Mouse (Mus musculus) layer of hippocampus, postnatal 36 days (tissue): ENCODE measurements around the gene Relb. TPM values are rescaled to one million over a fixed set of nuclear protein-coding genes. Genes with fewer than 3 reads are reported as not detected.

Experiments
- DNase-seq, 2 experiments: peaks; one replicate each; pipeline ENCODE4 v3.0.0; 2022
- total RNA-seq, 2 experiments: library from RNA; stranded (reverse); gene quantifications; 2 replicates each; pipeline ENCODE4 v1.2.3; 2021

The Relb gene
- total RNA-seq: 10 to 100 TPM in 1 of 2 experiments, 1 to 10 TPM in 1; 7.3 to 10.2 TPM

GRCm38 (mm10) chr7:19629361-19629734 is at the start of gene Relb:
TSS of gene Relb (minus strand) at chr7:19629438.
- DNase-seq: peak; percentile 83 to 84

DNA sequence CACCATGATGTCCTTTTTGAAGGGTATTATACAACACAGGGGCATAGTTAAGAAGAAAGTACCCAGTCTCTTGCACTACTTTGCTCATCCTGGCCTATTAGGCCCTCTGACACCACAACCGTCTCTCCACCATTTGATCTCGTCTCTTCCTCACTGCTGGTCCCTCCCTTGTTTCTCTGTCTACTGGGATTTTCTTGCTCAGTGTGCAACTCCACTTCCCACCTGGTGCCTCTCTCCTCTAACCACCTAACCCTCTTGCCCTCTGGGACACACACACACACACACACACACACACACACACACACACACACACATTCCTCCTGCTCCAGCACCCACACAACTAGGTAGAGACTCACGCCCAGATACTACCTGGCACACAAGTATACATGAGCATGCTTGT is 49.7 kb upstream of the Relb start:
- DNase-seq: no peak

DNA sequence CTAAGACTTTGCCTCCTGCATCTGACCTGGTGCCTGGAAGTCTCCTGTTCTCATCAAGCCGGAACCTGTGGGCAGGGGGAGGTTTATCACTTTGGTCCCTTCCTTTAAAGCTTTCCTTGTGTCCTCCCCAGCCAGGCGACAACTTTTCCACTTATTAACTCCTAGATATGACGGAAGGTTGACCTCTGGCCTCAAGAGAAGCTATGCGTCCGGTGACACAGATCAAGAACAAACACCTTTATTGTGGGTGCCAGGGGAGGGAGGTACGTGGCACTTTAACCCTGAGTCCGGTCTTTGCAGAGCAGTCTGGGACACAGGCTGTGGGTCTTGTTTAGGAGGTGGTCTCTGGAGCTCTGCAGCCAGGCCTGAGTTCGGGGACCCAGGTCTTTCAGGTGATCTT is 48.6 kb upstream of the Relb start, which contains the start of gene Apoc2:
Gene Apoc2 (minus strand): TSS at position 70 of the 400 bp plus-strand sequence.
- DNase-seq: no peak

GRCm38 (mm10) chr7:19676662-19677061 is 47.4 kb upstream of the Relb start:
- DNase-seq: no peak

- DNase-seq: no peak
Observed at GRCm38 (mm10) chr7:19675824-19676223, 46.6 kb upstream of the Relb start.

DNA sequence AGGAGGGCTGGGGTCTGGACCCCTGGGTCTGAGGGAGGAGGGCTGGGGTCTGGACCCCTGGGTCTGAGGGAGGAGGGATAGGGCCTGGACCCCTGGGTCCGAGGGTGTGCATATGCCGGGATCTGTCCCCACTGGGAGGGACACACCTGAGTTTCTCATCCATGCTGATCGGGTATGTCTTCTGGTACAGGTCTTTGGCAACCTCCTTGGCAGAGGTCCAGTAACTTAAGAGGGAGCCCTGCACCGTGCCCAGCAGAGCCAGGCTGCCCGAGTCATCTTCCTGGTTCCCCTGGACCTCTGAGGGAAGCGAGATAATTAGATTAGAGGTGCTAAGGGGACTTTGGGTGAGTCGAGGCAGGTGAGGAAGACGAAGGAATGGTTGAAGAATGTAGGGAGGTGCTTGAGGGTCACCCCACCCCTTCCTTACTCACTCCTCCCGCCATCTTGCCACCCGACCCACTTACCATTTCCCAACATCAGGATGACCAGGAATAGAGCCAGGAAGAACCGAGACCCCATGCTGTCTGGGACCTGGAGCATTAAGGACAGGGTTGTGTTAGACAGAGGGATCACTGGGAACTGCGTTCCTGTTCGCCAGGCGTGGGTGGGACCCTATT is 44.0 kb upstream of the Relb start:
- DNase-seq: no peak

GRCm38 (mm10) chr7:19671511-19671910 is 42.3 kb upstream of the Relb start:
- no peak for DNase-seq

DNA sequence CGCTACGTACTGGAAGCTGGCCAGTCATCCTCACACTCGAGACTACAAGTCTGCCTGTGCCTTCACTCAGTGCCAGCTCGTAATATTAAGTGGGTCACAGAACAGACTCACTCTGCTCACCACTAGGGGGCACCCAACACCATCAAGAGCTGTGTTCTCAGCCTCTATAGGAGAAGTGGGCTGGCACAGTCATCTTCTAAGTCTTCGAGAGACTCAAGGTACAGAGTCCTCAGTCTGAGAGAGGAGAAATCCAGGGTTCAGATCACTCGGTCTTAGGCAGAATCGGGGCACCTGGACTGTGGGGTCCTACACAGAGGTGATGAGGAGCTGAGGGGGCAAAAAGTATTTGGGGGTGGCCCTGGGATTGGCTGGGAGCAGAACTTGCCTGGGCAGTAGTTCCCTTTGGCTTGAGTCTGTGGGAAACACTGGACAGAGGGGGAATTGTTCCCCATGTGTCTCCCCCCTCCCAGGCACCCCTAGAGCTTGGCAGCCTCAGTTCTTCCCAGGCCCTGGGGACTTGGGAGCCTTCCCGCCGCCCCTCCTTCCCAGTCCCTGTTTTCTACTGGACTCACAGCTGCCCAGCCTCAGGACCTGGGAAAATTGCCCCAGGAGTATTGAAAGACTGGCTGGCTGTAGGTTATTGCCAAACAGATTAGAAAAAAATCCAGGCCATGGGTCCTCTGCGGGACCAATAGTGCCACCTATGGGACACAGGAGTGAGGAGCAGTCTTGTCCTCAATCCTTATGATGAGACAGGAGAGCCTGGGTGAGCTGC is 39.9 kb upstream of the Relb start:
- DNase-seq: peak; percentile 87 to 90

- no peak for DNase-seq
Observed at GRCm38 (mm10) chr7:19667434-19667833, 38.2 kb upstream of the Relb start.

DNA sequence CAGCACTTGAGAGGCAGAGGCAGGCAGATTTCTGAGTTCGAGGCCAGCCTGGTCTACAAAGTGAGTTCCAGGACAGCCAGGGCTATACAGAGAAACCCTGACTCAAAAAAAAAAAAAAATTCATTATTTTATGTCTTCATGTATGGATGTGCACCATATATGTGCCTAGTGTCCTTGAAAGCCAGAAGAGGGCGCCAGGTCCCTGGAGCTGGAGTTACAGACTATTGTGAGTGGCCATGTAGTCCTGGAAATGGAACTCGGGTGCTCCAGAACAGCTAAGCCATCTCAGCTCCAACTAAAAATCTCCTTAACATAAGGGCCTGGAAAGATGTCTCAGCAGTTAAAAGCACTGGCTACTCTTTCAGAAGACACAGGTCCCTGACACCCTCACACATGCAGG is 37.5 kb upstream of the Relb start:
- no peak for DNase-seq

- peak; percentile 97 to 98 for DNase-seq
Observed at GRCm38 (mm10) chr7:19664955-19665841, 36.0 kb upstream of the Relb start, which contains the start of gene Clptm1. TSS of gene Clptm1 (minus strand) at chr7:19665033.

DNA sequence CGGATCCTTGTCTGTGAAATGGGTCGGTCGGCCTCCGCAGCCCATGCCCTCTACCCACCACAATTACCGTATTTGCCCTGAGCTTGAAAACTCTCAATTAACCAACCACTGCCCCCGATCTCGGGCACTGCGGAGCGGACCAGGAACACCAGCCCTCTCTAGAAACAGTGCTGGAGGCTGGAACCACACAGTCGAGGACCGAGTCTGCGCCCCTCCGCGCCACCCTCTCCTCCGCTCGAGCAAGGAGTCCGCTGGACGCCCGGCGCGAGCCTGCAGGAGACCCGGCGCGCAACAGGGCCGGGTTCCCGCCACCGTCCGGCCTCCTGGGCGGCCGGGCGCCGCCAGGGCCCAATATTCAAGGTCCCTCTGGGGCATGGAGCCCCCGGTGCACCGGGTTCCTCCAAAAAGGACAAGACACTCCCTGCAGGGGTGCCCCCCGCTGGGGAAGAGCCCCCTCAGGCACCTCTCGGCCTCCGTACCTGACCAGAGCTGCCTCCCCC is 35.3 kb upstream of the Relb start:
- DNase-seq: no peak

DNA sequence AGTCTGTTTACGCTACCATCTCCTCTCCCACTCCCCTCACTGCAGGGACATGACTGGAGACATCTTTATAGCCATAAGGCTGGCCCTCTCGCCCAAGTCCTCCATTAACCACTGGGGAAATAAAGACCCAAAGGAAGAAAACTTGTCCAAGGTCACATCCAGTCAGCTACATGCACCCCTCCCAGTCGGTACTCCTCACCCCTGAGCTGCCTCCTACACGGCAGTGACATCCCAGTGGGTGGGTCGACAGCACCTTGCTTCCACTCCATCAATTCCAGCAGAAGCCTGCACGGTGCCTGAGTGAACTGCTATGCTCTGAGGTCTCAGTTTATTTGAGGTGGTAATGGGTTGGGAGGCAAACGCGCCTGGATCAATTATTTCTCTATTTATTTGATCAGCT is 34.7 kb upstream of the Relb start:
- DNase-seq: no peak

DNA sequence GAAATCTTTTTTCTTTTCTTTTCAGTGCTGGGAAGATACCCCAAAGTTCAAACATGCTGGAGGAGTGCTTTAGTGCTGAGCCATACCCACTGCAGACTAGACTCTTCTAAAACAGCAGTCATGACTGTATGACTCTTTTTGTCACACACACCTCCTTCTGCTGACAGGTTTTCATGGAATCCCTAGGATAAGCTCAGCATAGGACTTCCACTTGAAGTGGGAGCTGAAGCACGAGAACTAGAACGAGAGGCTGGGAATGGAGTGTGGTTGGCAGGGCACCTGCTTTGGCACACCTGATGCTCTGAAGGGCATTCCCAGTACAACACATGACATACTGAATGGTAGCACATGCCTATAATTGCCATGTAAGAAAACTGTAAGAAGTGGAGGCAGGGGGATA is 23.4 kb upstream of the Relb start:
- no peak for DNase-seq

DNA sequence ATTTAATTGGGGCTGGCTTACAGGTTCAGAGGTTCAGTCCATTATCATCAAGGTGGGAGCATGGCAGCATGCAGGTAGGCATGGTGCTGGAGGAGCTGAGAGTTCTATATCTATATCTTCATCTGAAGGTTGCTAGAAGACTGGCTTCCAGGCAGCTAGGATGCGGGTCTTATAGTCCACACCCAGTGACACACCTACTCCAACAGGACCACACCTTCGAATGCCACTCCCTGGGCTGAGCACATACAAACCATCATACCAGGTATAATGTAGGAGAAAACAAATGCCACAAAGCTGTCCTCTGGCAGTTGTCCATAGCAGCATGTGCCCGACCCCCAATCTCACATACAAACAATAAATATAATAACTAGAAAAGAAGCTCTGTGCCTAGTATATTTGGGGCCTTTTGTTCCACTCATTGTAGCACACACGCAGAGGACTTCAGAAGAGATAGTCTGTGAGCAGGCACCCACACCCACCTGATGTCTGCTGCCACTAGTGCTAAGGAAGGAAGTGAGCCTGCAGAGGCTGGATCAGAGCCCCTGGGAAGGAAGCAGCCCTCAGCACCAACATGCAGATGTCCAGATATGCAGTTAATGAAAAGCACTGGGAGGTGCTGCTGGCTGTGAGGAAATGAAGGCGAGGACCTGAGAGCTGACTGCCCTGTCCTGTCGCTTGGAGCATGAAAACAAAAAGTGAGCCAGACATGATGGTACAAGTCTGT is 22.0 kb upstream of the Relb start:
- no peak for DNase-seq

GRCm38 (mm10) chr7:19641223-19641622 is 12.0 kb upstream of the Relb start:
- no peak for DNase-seq

- DNase-seq: no peak
Observed at GRCm38 (mm10) chr7:19635074-19635827, 6.0 kb upstream of the Relb start.

- DNase-seq: no peak
Observed at GRCm38 (mm10) chr7:19634591-19634990, 5.4 kb upstream of the Relb start.

DNA sequence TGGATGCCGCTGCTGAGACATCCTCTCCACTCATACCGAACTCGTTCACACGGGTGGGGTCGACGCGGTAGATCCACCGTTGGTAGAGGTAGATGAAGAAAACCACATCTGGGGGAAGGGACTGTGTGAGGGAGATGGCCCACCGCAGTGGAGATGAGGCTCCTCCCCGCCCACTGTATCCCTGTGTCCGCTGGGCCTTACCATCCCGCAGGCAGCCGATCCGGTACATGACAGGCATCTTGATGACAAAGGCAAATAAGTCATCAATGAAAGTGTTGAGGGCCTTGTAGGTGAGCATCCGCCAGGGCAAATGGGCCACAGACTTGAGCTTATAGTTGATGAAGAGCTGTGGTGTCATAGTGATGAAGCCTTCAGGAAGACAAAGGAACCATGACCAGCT is 4.6 kb upstream of the Relb start:
- DNase-seq: no peak

- no peak for DNase-seq
Observed at GRCm38 (mm10) chr7:19633197-19633596, 4.0 kb upstream of the Relb start.

DNA sequence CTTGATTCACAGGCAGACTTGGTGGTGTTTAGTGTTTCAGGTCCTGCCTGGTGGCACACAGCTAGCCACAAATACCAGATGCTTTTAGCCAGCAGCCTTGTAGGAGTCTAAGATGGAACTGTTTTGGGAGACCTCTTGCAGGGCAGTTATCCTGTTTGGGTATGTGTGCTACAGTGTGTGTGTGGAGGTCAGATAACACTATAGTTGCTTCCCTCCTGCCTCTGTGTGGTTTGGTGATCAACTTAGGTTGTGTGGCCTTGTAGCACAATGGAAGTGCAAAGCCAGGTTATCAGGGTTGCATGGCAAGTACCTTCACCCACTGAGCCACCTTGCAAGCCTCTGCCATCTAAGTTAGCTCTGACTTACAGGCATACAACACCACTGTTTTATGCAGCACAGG is 3.5 kb upstream of the Relb start:
- DNase-seq: no peak
